Mouse (Mus musculus) embryonic fibroblast, embryonic 13.5 days (primary cell): Measurements from ENCODE around the gene Mia3. TPM values are rescaled to one million over a fixed set of nuclear protein-coding genes. Genes with fewer than 3 reads are reported as not detected.
A peak's percentile ranks its signal among the peaks of the same experiment; 100 is the strongest.
"Not testable (repeated sequence)": the region's sequence is repeated elsewhere in the genome, so short reads cannot be mapped to it uniquely, and the experiment has no call there.

Experiments used
- H3K27ac ChIP-seq: 2 replicates; pipeline ENCODE4 v1.5.1; 2012; ENCODE audit warnings: low read length, control low read depth, inconsistent platforms; ENCODE audit not compliant: insufficient read depth
- H3K4me1 ChIP-seq: 2 replicates; pipeline ENCODE4 v1.6.1; 2011; ENCODE audit warnings: low read length; ENCODE audit not compliant: control insufficient read depth, insufficient read depth
- H3K4me3 ChIP-seq: 2 replicates; pipeline ENCODE4 v1.5.1; 2011; ENCODE audit warnings: mild to moderate bottlenecking, control low read depth, low read length; ENCODE audit not compliant: insufficient read depth
- CTCF ChIP-seq: IDR thresholded peaks from 2 replicates; pipeline ENCODE4 v1.5.1; 2011; ENCODE audit warnings: mild to moderate bottlenecking, control low read depth, low read length, moderate library complexity, borderline replicate concordance; ENCODE audit not compliant: insufficient read depth
- POLR2A ChIP-seq: IDR thresholded peaks from 2 replicates; pipeline ENCODE4 v1.6.1; 2011; ENCODE audit warnings: low read depth, mild to moderate bottlenecking, control low read depth, low read length, moderate library complexity
- polyA plus RNA-seq: library from polyadenylated mRNA; stranded (reverse); fragments of >200 nt; gene quantifications from 2 replicates; pipeline ENCODE4 v1.2.4, GENCODE M21; 2011; ENCODE audit warnings: low read depth; ENCODE audit not compliant: missing spikeins, insufficient read length

The Mia3 gene
- 314 and 343 TPM in 2 replicates for polyA plus RNA-seq

GRCm38 (mm10) chr1:183369427-183370014 lies at the start of gene Mia3:
Gene Mia3, minus strand, starts transcription at chr1:183369553.
- Histone ChIP-seq H3K4me3 (peak within 1 kb of the TSS; percentile 85), H3K27ac (no peak within 1 kb of the TSS), H3K4me1 (peaks cover 4% of the 10 kb centered on the region)
- TF ChIP-seq POLR2A (peak; percentile 83), CTCF (no peak)

- no peak for TF ChIP-seq POLR2A
- no peak for TF ChIP-seq CTCF
- H3K27ac ChIP-seq: no peak within 1 kb of the TSS
- H3K4me1 ChIP-seq: no peaks in the 10 kb centered on the region
- H3K4me3 ChIP-seq: no peak within 1 kb of the TSS
These were observed 48.5 kb upstream of the Mia3 start, which contains the start of gene Hhipl2 for GRCm38 (mm10) chr1:183417873-183418272. Gene Hhipl2, plus strand, starts transcription at chr1:183418215.

- no peak overlapping the region for H3K4me3 ChIP-seq
- H3K4me1 ChIP-seq: no peaks in the 10 kb centered on the region
- H3K27ac ChIP-seq: no peak overlapping the region
- TF ChIP-seq POLR2A (no peak), CTCF (no peak)
These were observed 44.9 kb upstream of the Mia3 start for GRCm38 (mm10) chr1:183414081-183414727.

- no peaks in the 10 kb centered on the region for H3K4me1 ChIP-seq
- H3K4me3 ChIP-seq: no peak overlapping the region
- no peak overlapping the region for H3K27ac ChIP-seq
- TF ChIP-seq POLR2A (no peak), CTCF (no peak)
These were observed 34.0 kb upstream of the Mia3 start for GRCm38 (mm10) chr1:183403396-183403795.

GRCm38 (mm10) chr1:183388426-183389406 lies 19.4 kb upstream of the Mia3 start, which contains the start of gene Taf1a:
Gene Taf1a, plus strand, starts transcription at chr1:183388981.
- TF ChIP-seq CTCF: no peak
- peak; percentile 52 for TF ChIP-seq POLR2A

GRCm38 (mm10) chr1:183387421-183387820 lies 18.1 kb upstream of the Mia3 start:
- H3K27ac ChIP-seq, H3K4me1 ChIP-seq, H3K4me3 ChIP-seq: not testable (repeated sequence)

More at GRCm38 (mm10) chr1:183388426-183389406, 19.4 kb upstream of the Mia3 start, which contains the start of gene Taf1a:
- Histone ChIP-seq H3K4me3 (peak within 1 kb of the TSS; percentile 85), H3K4me1 (peaks cover 2% of the 10 kb centered on the region; the same call in 1 of the 2 replicates), H3K27ac (0 out of 2 replicates have a peak within 1 kb of the TSS, but pooled peaks have one; percentile 6)

GRCm38 (mm10) chr1:183382621-183383020 lies 13.3 kb upstream of the Mia3 start:
- H3K27ac ChIP-seq: no peak overlapping the region
- TF ChIP-seq POLR2A: no peak
- no peak for TF ChIP-seq CTCF

GRCm38 (mm10) chr1:183381816-183382215 lies 12.5 kb upstream of the Mia3 start:
- TF ChIP-seq POLR2A (no peak), CTCF (no peak)
- no peak overlapping the region for H3K27ac ChIP-seq
- H3K4me1 ChIP-seq: no peaks in the 10 kb centered on the region
- H3K4me3 ChIP-seq: no peak overlapping the region

More at GRCm38 (mm10) chr1:183382621-183383020, 13.3 kb upstream of the Mia3 start:
- Histone ChIP-seq H3K4me3 (no peak overlapping the region), H3K4me1 (no peaks in the 10 kb centered on the region)

- not testable (repeated sequence) for H3K27ac ChIP-seq, H3K4me3 ChIP-seq, H3K4me1 ChIP-seq
These were observed 10.0 kb upstream of the Mia3 start for GRCm38 (mm10) chr1:183379376-183379775.
